Mouse (Mus musculus) cerebellum, adult 2 months (tissue): ENCODE results near the gene Acvr2b.

ENCODE experiments used
- CTCF ChIP-seq: fragments of 200-500 bp; IDR thresholded peaks from 2 replicates; pipeline ENCODE4 v1.5.1; 2011; ENCODE audit warnings: low read depth, mild to moderate bottlenecking, control low read depth, low read length, moderate library complexity, borderline replicate concordance; ENCODE audit not compliant: insufficient read depth
- POLR2A ChIP-seq: fragments of 200-500 bp; IDR thresholded peaks from 2 replicates; pipeline ENCODE4 v1.6.1; 2011; ENCODE audit warnings: low read length, control low read depth, borderline replicate concordance; ENCODE audit not compliant: insufficient read depth

GRCm38 (mm10) chr9:119445737-119446136 is 43.8 kb downstream of the Acvr2b start:
- TF ChIP-seq CTCF (no peak), POLR2A (no peak)
